Mouse (Mus musculus): ENCODE data around the gene Gm4353. TPM values are rescaled to one million over a fixed set of nuclear protein-coding genes. Genes with fewer than 3 reads are reported as not detected.
A peak's percentile ranks its signal among the peaks of the same experiment; 100 is the strongest.

The Gm4353 gene
- total RNA-seq, 4 experiments from 2014 or later, result 0.57 to 1.3 (median 0.98) TPM

DNA sequence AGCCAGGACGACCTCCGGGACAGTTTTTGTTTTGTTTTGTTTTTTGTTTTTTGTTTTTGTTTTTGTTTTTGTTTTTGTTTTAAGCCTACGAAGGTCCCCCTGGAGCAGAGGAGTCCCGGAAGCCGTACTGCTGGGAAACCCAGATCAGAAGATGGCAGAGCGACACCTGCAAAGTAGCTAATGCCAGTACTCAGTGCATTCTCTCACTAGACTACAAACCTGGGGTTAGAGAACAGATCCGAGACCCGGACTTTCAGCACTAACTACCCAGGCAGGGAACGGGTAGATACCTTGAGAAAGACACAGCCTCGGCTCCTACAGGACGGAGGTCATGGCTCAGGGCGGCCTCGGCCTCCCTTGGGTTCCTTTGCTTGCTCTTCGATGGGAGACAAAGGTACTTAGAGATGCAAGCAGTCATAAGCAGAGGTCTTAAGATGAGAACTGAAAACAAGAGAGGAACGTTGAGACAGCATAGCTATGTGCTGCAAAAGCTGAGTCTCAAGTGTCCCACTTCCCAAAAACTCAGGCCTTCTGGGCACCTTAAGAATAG, 43.9 kb downstream of the Gm4353 start:
- DNase-seq (ENCODE audit: low spot score), result no peak

DNA sequence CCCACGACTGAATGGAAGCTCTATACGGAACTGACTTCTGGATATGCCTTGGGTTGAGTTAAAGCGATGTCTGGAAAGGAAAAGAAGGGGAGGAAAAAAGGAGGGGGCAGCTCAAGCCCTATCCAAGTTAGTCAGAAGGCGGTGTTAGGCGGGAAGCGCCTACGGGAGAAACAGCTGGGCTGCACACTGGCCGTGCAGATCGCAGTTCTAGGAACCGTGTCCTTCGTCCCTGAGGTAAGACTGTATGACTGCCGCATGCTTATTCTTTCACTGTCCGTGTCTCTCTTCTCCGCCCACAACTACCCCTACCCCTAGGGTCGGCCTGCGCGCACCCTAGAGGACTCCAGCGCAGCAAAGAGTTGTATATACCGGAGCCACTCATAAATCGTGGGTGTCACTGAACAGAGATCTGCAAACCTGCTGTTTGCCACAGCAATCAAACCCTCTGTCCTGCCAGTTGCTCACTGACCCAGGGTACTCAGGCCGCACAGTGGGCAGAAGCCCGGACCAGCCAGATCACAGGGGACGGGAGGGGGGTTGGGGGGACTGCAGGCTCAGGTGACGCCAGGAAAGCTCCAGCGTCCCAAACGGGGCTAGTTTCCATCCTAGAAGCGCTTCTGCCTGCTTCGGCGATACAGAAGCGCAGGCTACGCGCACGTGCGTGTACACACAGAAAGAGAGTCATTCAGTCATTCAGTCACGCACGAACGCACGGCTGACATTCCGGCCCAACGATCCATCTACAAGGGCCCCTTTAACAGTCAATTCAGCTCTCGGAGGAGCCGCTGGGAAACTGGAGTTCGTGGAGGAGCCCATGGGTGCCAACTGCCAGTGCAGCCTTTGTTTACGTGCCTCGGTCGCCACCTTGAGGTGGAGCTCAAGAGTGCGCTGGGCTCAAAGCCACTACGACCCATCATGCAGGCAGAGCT, 44.6 kb downstream of the Gm4353 start:
- peak; percentile 80 for DNase-seq (ENCODE audit: low spot score)

GRCm38 (mm10) chr7:116039196-116039537, 45.3 kb downstream of the Gm4353 start, which contains the start of gene 1110004F10Rik:
TSS of gene 1110004F10Rik (plus strand) at chr7:116039397.
- DNase-seq (ENCODE audit: low spot score), result no peak

GRCm38 (mm10) chr7:116038511-116038910, 45.9 kb downstream of the Gm4353 start, which contains the start of gene Sox6:
TSS of gene Sox6 (minus strand) at chr7:116038796.
- DNase-seq (ENCODE audit: low spot score), result no peak

DNA sequence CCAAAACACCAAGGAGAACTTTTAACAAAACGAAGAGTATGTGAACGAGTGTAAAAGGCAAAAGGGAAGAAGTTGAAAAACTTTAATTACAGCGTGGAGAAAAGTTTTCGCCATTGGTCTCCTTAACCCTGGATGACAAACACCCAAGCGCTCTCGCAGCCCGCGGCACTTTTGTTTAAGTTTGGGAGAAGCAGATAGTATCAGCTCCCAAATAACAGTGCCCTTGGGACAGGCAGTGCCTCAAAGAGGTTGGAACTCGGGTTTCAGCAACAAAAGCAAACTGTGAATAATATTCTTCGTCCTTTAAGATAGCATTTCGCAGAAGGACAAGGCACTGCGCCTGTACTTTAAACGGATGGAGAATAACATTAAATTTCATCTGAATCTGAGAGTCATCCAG, 46.4 kb downstream of the Gm4353 start:
- DNase-seq (ENCODE audit: low spot score), result no peak

DNA sequence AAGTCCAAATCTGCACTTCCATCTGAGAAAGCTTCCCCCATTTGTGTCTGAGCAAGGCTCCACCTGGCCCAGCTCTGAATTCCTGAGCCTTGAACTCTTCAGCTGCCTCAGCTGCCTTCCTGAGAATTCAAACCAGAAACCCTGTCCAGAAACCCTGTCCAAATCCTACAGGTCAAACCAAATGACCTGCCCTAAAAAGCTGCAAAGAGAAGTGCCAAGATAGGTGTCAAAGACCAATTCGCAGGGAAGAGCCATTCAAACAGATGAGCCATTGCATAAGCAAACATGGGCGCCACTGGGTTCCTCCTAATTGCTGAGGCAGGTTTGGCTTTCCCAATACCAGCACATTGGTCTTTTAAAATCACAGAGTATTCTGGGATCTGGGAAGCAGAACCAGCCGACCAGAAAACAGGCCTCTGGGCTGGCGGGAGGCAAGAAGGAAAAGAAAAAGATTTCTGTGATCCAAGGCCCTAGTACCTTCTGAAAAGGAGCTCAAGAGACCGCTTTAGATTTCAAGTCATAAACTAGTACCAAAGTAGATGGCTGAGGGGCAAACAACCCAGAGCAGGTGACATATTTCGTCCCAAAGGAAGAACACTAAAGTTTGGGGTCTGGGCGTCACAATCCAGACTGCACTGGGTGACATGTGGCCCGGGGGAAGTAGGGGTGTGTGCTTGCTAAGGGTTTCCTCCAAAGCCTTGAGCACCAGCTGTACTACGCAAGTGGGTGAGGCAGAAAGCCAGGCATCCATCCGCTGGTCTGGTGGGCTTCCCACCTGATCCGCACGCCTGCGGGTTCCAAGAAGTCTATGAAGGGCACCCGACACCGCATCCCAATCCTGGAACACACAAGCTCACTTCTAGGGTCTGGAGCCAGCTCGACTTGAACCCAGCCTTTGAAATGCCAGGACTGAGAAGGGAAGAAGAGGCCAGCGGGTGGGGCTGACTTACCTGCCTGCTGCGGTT, 47.6 kb downstream of the Gm4353 start:
- no peak for DNase-seq (ENCODE audit: low spot score)

DNA sequence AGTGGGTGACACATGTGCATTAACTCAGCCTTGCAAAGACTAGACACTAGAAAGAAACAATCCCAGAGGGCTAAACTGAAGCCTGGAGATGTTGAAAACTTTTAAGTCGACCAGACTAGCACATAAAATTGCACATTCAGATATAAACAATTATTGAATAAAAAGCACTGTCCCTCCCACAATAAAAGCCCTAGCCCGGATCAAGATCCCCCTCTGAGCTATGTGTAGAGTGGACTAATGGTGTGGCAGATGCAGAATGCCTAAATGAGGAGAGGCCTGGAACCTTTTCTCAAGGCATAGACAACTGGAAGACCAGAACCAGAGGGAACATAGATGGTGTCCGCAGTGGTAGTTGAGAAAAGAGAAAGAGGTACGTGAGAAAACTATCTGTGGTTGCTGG, 48.9 kb downstream of the Gm4353 start:
- DNase-seq (ENCODE audit: low spot score), result no peak

DNA sequence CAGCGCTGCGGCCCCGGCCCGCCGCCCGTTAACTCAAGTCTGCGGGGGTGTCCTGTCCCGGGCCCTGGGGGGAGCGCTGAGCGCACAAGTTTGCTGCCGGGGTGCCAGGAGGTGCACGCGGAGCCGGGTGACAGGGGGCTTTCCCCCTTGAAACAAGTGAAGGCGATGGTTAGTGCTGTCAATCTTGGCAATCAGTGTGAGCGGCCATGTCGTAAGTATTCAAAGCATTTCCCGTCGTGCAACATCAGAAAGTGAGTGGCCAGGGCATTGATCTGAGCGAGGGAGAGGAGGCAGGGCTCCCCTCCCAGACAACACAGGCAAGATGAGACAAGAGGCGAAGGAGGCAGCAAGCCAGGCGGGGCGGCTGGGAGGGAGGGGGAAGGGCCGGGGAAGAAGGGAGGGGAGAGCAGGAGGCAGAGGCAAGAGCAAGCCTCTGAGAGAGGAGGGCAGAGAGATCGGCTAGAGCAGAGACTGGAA, 50.1 kb downstream of the Gm4353 start:
- DNase-seq (ENCODE audit: low spot score), result peak; percentile 38

GRCm38 (mm10) chr7:116033371-116034241, 50.8 kb downstream of the Gm4353 start:
- peak; percentile 31 for DNase-seq (ENCODE audit: low spot score)

Other genes starting within 250 kb of the Gm4353 start
- gene Sox6, start 45.8 kb downstream of the Gm4353 start, total RNA-seq (2022), result 10 to 100 TPM; 21.3 to 32.2 (median 26.4) TPM
- gene 1110004F10Rik, start 45.2 kb downstream of the Gm4353 start, total RNA-seq (2022), result 10 to 100 TPM; 46.4 to 58.6 (median 54.4) TPM
- 1 to 10 TPM; 4.2 to 9.8 (median 6.5) TPM for gene Plekha7, start 223.7 kb upstream of the Gm4353 start, total RNA-seq (2022)
- 100 to 1,000 TPM; 323 to 407 (median 359) TPM for gene Rps13, start 249.6 kb upstream of the Gm4353 start, total RNA-seq (2022)